Mouse (Mus musculus): Measurements from ENCODE around the gene Dnah11. TPM values are rescaled to one million over a fixed set of nuclear protein-coding genes. Genes with fewer than 3 reads are reported as not detected.

Gene Dnah11
- polyA plus RNA-seq, 1 experiment = 0.53 TPM

DNA sequence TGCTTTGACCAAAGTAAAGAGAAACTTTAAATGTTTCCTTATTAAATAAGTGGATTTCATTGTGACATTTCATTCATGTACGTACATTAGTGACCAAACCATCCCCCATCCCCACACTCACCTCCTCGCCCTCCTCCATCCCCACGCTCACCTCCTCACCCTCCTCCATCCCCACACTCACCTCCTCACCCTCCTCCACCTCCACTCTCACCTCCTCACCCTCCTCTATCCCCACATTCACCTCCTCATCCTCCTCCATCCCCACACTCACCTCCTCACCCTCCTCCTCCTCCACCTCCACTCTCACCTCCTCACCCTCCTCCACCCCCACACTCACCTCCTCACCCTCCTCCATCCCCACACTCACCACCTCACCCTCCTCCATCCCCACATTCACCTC lies 337.6 kb downstream of the Dnah11 start:
- no peak for DNase-seq (ENCODE audit: low read depth)

DNA sequence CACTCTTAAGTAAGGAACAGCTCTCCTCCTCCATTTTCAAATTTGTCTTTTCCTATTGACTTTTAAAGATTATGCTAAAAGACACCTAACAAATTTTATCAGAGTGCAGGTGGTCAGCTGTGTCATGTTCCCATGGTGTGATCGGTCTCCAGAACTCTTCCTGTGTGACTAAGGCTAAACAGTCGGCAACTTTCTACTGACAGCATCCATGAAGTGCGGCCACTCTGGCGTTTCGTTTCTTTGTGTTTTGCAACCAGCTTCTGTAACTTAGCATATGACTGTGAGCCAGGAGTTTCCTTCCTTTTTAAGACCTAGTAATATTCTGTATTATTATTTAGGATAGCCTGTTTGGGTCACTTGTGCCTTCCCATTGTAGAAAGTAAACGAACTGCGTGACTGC lies 338.0 kb downstream of the Dnah11 start:
- DNase-seq (ENCODE audit: low read depth) = no peak

DNA sequence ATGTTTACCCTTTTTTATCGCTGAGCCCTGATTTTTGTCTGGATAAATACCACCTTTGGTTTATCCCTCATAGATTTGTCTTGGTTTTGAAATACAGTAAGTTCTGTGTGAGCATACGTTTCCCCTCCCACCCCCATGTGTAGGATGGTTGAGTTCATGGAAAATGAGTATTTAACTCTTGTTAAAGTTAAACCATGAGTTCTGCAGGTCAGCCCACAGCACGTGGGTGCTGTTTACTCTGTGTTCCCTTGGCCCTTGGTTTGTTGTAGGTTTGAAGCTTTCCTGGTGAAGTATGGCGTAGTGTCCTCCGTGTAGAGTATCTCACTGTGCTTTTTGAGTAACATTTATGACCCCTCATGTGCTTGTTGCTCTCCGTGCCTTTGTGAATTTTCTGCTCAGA lies 341.0 kb downstream of the Dnah11 start:
- DNase-seq (ENCODE audit: low read depth) = no peak

DNA sequence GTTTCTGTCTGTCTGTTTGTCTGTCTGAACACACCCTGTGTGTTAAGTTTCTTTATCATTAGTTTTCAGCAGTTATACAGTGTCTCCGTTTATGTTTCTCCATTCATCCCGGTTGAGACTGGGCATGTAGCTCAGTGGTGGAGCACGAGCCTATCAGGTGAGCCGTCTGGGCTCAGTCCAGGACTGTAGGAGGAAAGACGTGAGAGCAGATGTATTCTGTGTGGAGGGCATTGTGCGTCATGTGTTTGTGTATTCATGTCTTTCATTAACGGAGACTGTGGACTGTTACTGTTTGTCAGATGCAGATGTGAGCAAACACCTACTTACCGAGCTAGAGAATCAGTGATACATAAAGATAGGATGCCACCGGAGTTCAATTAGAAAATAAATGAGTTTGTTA lies 341.8 kb downstream of the Dnah11 start:
- DNase-seq (ENCODE audit: low read depth) = no peak

DNA sequence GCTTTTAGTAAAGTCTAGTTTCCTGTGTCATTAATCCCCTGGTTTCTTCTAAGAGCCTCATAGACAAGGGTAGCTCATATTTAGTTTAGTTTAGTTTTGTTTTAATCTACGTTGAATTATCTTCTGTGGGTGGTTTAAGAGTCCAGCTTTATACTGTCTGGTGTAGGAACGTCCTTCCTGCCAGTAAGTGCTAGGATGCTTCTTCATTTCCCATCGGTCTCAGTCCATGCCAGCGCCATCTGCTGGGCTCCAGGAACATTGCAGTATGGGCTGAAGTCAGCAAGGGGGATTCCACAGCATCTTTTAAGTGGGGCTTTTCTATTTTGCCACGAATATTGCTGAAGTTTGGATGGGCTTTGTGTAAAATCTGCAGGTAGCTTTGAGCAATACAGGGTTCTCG lies 345.5 kb downstream of the Dnah11 start:
- DNase-seq (ENCODE audit: low read depth) = no peak

DNA sequence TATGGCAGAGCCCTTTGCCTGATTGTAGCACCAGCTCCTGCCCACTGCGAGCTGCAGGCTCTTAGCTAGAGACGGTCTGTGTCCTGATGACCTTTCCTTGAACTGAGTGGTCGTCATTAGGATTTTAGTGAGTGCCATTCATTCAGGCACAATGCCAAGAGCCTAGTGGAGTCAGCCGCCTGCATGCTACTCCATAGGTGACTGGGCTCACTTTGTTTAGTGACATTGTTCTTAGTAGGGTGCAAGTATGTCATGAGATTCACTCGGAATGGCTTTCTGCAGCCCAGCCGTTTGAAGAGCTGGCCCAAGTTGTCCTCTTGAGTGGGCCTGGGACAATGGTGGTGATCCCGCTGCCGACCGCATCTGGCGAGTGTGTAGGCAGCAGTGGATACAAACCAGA lies 348.4 kb downstream of the Dnah11 start:
- DNase-seq (ENCODE audit: low read depth) = no peak

DNA sequence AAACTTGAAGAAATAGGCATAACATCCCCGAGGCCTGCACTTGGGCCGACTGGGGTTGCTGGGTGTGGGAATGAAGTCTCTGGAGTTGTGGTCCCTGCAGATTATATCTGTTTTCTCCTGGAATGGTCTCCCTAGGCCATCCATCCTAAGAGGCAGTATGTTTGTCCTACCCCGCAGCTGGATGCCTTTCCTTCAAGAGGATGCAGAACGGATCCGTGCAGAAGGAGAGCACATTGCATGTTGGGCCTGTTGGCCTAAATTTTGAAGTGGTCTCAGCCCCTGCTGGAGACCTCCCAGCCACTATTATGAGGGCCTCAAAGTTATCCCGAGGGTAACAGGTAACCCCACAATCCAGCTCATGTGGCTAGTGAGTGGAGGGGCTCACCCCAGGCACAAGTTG lies 350.2 kb downstream of the Dnah11 start:
- no peak for DNase-seq (ENCODE audit: low read depth)

DNA sequence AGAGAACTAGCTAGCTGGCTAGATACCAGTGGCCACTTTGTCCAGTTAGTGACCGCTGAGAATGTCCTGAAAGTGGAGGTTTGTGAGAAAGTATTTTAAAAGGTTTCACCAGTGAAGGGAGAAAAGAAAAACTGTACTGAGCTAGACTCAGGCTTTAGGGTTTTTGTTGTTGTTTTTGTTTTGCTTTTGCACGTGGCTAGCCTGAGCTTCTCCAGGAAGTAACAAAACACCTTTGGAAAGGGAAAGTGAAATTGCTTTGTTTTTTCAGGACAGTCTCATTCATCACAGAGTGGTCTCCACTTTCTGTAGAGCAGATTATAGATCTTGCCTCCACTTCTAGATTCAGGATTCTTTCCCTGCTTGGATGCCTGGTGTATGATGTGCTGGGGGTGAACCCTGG lies 353.9 kb downstream of the Dnah11 start:
- no peak for DNase-seq (ENCODE audit: low read depth)

DNA sequence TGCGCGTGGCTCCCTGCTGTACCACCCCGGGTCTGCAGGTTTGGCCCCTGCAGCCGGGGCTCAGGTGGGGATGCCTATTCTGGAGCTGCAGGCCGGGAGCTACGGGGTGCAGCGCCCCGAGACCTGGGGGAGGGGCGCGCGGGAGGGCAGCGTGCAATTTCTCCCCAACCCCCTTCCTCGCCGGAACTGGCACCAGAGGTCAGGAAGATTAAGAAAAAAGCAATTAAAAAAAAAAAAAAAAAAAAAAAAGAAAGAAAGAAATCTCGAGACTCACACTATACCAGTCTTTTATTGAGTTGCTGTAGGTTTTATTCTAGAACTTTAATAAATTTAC lies 354.8 kb downstream of the Dnah11 start:
- DNase-seq (ENCODE audit: low read depth) = no peak

DNA sequence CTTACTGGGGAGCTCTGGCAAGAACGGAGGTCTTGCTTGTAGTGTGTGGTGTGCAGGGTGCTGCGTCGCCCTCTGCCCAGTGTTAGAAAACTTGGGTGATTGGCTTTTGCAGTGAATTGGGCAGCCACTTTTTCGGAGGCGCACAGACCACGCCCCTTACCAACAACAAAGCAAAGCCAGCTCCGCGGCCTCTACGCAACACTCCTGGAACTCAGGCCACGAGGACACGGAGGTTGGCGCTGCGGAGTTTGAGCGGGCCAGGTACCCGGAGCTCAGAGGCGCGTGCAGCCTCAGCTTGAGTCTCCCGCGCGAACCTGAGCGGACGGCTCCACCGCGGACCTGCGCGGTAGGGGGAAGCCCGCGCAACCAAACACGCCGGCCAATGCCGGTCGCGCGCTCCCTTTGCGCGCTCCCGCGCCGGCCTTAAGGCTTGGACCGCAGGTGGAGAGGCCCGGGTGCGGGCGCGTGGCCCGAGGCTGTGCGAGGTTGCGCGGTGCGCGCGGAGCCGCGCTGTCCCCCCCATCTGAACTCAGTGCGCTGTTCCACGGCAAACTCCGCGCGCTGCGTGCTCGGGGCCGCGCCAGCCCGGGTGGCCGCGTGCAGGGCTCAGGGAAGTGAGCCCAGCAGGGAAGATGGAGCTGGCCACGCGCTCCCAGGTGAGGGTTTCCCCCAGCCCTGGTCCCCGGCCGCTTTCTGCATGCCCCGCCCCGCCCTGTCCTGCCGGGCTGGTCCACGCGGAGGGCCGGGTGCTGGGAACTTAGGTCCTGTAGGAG lies 355.4 kb downstream of the Dnah11 start:
- DNase-seq (ENCODE audit: low read depth) = no peak

DNA sequence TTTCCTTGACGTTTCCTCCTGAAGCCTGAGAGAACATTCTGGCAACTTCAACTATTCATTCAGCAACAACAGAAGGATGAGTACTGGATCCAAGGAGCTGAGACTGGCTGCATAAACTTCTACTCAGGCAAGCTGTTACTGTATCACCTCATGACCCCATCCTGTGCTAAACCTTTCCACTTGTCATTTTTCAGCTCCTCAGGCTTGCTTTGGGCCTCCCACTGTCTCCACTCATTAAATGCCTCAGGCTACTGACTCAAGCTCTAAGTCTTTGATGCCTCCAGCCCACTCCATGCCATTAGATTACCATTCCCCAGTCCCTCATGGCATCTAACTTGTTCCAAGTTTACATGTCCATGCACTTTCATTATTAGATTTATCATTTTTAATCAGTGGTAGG lies 356.2 kb downstream of the Dnah11 start:
- no peak for DNase-seq (ENCODE audit: low read depth)

DNA sequence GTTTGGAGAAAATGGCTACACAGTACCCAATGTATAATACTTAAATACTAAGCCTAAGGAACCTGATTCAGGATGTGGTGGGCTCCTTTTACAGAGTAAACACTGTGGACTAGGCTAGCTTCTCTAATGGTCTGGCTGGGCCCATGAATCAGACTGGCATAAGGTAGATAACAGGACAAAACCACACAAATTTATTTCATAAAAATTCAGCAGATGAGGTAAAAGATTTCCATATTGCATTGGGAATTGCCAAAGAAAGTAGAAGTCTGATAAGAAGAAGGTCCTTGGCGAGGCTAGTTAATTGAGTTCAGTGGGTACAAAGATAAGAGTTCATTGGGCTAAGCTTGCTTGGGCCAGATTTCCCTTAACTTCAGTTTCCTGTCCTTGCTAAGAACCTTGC lies 358.1 kb downstream of the Dnah11 start:
- DNase-seq (ENCODE audit: low read depth) = no peak

DNA sequence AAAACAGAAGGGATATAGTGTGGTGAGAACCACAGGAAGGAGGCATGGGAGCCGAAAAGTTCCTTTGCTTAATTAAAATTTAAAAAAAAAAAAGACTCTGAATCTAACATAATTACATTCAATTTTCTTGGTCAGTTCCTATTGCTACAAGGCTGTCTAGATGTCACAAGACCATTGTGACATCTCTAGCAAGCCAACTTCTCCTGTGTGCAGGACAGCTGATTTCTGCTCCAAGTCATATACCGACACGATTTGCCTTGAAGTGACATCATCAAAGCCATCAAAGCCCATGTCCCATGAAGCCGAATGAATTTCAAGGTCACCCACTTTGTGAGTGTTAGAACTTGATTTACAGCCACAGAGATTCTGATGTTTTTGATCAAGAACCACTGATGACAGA lies 361.5 kb downstream of the Dnah11 start:
- no peak for DNase-seq (ENCODE audit: low read depth)

DNA sequence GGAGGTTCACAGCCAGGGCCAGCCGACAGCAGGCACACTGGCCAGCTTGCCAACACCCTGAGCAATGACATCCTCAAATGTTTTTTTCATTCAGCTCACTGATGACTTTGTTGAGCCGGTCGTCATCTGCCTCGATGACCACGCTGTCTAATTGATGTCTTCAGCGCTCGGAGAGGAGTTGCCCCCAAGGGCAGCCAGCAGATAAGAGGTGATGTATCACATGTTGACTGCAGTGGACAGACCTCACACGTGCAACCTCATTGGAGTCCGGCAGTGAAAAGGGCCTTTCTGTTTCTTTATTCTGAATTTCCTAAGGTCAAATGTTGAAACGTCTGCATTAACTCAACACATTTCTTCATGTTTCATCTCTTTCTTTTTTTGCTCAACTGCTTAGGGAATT lies 363.5 kb downstream of the Dnah11 start:
- no peak for DNase-seq (ENCODE audit: low read depth)

DNA sequence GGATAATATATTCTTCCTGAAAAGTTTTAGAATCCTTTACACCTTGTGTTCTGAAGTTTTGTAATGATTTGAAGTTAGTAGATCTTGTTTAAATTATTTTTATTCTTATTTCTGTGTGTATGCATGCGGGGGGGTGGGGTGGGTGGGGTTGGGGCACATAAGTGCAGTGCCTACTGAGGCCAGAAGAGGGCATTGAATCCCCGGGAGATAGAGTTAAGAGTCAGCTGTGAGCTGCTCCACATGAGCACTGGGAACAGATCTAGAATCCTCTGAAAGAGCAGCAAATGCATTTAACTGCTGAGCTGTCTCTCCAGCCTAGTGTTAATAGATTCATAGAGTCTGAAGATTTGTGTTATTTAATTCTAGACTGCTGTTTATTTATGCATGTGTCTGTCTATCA lies 364.2 kb downstream of the Dnah11 start:
- no peak for DNase-seq (ENCODE audit: low read depth)

DNA sequence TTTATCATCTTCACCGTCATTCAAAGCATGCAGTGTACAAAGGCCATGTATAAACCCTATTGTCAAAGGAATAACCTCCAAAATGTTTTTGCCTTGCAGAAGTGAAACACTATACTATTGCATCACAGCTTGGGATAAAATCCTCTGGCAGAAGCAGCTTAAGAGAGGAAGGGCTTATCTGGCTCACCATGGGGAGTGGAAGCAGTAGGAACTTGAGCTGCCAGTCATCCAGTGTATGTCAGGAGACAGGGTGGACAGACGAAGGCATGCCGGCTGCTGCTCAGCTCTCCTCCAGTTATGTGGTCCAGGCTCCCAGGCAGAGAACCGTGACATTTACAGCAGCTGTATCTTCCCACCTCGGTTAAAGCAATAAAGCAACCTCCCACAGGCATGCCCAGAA lies 366.7 kb downstream of the Dnah11 start:
- no peak for DNase-seq (ENCODE audit: low read depth)

DNA sequence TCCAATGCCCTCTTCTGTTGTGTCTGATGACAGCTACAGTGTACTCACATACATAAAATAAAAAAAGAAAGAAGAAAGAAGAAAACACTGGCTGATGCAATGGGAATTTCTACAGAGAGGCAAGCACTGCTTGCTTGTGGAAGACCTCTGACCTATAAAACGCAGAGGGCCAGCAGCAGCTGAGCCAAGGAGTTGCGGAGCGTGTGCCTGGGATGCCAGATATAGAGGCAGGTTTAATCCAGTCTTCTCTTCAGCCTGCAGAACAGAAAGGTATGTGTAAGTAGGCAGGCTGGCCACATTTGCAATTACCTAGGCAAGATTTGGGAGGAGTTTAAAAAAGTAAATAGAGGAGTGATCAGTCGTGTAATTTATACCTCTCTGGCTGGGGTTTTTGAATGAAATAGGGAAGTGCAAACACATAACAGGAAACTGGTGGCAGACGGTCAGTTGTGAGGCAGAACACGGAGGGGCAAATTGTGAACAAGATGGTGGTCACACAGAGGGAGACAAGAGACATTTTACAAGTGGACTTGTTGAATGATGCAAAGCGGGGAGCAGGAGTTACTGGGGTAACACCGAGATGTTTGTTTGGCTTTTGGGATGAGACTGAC lies 367.4 kb downstream of the Dnah11 start:
- DNase-seq (ENCODE audit: low read depth) = no peak

DNA sequence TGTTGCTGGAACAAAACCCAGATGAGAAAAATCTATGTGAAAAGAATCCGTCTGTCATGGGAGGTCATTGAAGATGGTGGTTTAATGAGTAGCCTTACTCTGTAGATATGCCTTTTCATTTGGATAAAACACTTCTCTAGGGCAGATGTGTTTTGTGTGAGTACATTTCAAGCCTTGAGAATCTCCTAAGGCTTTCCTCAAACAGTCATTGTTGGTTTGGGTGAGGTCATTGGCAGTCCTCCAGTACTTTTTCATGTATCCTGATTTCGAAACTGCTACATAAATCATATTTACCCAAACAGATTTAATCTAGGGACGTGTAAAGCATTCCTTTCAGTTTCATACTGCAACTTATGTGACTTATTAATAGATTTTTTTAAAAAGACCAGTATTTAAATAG lies 370.5 kb downstream of the Dnah11 start:
- DNase-seq (ENCODE audit: low read depth) = peak; percentile 67

Other genes starting within 250 kb of the Dnah11 start
- gene Sp4, start 102.4 kb upstream of the Dnah11 start, polyA plus RNA-seq (2012; rRNA removed) = 5.0 and 5.2 TPM in 2 replicates